Mouse (Mus musculus) heart, adult 2 months (tissue): Measurements from ENCODE around the gene Pigb.

ENCODE experiments used
- CTCF ChIP-seq: fragments of 200-600 bp; IDR thresholded peaks from 2 replicates; pipeline ENCODE4 v1.8.1; 2022; ENCODE audit warnings: antibody characterized with exemption, mild to moderate bottlenecking, moderate library complexity
- POLR2A ChIP-seq: fragments of 200-500 bp; IDR thresholded peaks from 2 replicates; pipeline ENCODE4 v1.6.1; 2011; ENCODE audit warnings: mild to moderate bottlenecking, low read depth, low read length, control low read depth; ENCODE audit not compliant: insufficient read depth

- TF ChIP-seq CTCF: no peak
- TF ChIP-seq POLR2A: no peak
Measured at GRCm38 (mm10) chr9:72969874-72970273, 70.3 kb downstream of the Pigb start.
